Mouse (Mus musculus): ENCODE results near the gene Iqca. TPM values are rescaled to one million over a fixed set of nuclear protein-coding genes. Genes with fewer than 3 reads are reported as not detected.
A peak's percentile ranks its signal among the peaks of the same experiment; 100 is the strongest.

Gene Iqca
- total and polyA plus RNA-seq, 2 experiments from 2014 or later = not detected

GRCm38 (mm10) chr1:90009188-90009587, 144.0 kb downstream of the Iqca start:
- DNase-seq (ENCODE audit: low spot score) = no peak
- H3K4me3 ChIP-seq (ENCODE audit: low read depth, low read length) = no peak overlapping the region
- 88% methylated on average over 3 of the region's 3 CpGs for WGBS
- H3K27me3 ChIP-seq (ENCODE audit: control insufficient read depth, insufficient read depth, low read length) = no peaks in the 10 kb centered on the region
- no peaks in the 10 kb centered on the region for H3K36me3 ChIP-seq (replicated peaks; ENCODE audit: control insufficient read depth, insufficient read depth, low read length)
- no peaks in the 10 kb centered on the region for H3K9me3 ChIP-seq (replicated peaks; ENCODE audit: control insufficient read depth, low read length)
- no peak overlapping the region for H3K9ac ChIP-seq (replicated peaks; ENCODE audit: low read depth, low read length)
- no peak for ATAC-seq (ENCODE audit: insufficient read depth, low read depth)
- H3K27ac ChIP-seq (ENCODE audit: low read depth) = no peak overlapping the region
- H3K4me2 ChIP-seq (ENCODE audit: low read depth, low read length) = no peak overlapping the region
- TF ChIP-seq EP300 (IDR thresholded peaks at IDR 0.05; ENCODE audit: low read depth) (no peak), CTCF (IDR thresholded peaks at IDR 0.05; ENCODE audit: low read depth) (no peak)
- no peaks in the 10 kb centered on the region for H3K4me1 ChIP-seq (ENCODE audit: control insufficient read depth, insufficient read depth)

GRCm38 (mm10) chr1:90006666-90007065, 146.5 kb downstream of the Iqca start:
- ATAC-seq (ENCODE audit: insufficient read depth, low read depth) (no peak), DNase-seq (ENCODE audit: low spot score) (no peak)
- WGBS = 72% methylated on average over 14 of the region's 14 CpGs
- no peak overlapping the region for H3K9ac ChIP-seq (replicated peaks; ENCODE audit: low read depth, low read length)
- no peaks in the 10 kb centered on the region for H3K27me3 ChIP-seq (ENCODE audit: control insufficient read depth, insufficient read depth, low read length)
- H3K4me3 ChIP-seq (ENCODE audit: low read depth, low read length) = no peak overlapping the region
- no peak for TF ChIP-seq EP300 (IDR thresholded peaks at IDR 0.05; ENCODE audit: low read depth)
- no peak for TF ChIP-seq CTCF (IDR thresholded peaks at IDR 0.05; ENCODE audit: low read depth)
- no peak overlapping the region for H3K27ac ChIP-seq (ENCODE audit: low read depth)
- no peaks in the 10 kb centered on the region for H3K9me3 ChIP-seq (replicated peaks; ENCODE audit: control insufficient read depth, low read length)
- no peaks in the 10 kb centered on the region for H3K36me3 ChIP-seq (replicated peaks; ENCODE audit: control insufficient read depth, insufficient read depth, low read length)
- H3K4me1 ChIP-seq (ENCODE audit: control insufficient read depth, insufficient read depth) = no peaks in the 10 kb centered on the region
- H3K4me2 ChIP-seq (ENCODE audit: low read depth, low read length) = no peak overlapping the region

DNA sequence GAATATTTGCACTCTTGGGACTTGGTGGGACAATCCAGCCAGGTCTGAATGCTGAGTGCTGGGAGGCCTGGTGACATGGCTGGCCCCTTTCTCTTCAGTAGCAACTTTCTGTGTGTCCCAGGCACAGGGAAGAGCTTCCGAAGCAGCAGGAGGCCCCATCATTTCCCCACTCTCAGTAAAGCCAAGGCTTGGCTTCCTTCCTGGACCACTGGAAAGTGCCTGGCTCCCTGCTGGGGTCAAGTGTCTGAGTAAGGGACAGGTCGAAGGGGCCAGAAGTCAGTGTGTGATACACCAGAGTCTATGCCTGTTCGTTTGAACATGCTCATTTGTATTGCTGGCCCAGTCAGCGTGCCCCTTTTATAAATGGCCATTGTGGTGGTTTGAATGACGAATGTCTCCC, 152.2 kb downstream of the Iqca start:
- H3K27ac ChIP-seq (ENCODE audit: low read depth) = peak overlapping the region; percentile 84; the same call in 1 of the 2 replicates
- no peak for ATAC-seq (ENCODE audit: insufficient read depth, low read depth)

DNA sequence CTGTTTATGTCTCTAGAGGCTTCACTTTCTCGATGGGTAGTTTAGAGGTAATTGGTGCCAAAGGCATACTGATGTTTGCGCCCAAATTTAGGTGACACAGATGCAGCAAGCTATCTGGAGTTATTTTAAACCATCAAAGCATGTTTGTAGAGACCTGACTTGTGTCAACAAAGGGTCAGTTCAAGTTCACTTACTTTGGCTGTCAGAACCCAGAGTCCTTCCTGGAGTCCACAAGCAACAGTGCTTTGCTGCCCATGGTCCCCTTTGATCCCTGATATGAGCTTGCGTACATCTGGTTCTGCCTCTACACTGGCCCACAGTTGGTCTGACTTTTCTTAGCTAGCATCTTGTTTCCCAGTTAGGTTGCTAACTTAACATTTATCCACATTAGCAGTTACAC, 153.3 kb downstream of the Iqca start:
- TF ChIP-seq EP300 (IDR thresholded peaks at IDR 0.05; ENCODE audit: low read depth) (no peak), CTCF (IDR thresholded peaks at IDR 0.05; ENCODE audit: low read depth) (no peak)
- peak overlapping the region; percentile 34 for H3K4me2 ChIP-seq (ENCODE audit: low read depth, low read length)
- H3K4me1 ChIP-seq (ENCODE audit: control insufficient read depth, insufficient read depth) = peaks cover 46% of the 10 kb centered on the region
- no peaks in the 10 kb centered on the region for H3K9me3 ChIP-seq (replicated peaks; ENCODE audit: control insufficient read depth, low read length)
- peak overlapping the region; percentile 84 for H3K27ac ChIP-seq (ENCODE audit: low read depth)
- peak overlapping the region; percentile 35; the same call in 1 of the 2 replicates for H3K9ac ChIP-seq (replicated peaks; ENCODE audit: low read depth, low read length)
- peak; percentile 23 for DNase-seq (ENCODE audit: low spot score)
- H3K27me3 ChIP-seq (ENCODE audit: control insufficient read depth, insufficient read depth, low read length) = no peaks in the 10 kb centered on the region
- ATAC-seq (ENCODE audit: insufficient read depth, low read depth) = 0 out of 2 replicates have a peak, but pooled peaks have one; percentile 29
- 38% methylated on average over 3 of the region's 3 CpGs for WGBS
- H3K36me3 ChIP-seq (replicated peaks; ENCODE audit: control insufficient read depth, insufficient read depth, low read length) = no peaks in the 10 kb centered on the region
- no peak overlapping the region for H3K4me3 ChIP-seq (ENCODE audit: low read depth, low read length)

More for the DNA sequence above, 152.2 kb downstream of the Iqca start:
- Histone ChIP-seq H3K4me3 (ENCODE audit: low read depth, low read length) (no peak overlapping the region), H3K9ac (replicated peaks; ENCODE audit: low read depth, low read length) (no peak overlapping the region), H3K9me3 (replicated peaks; ENCODE audit: control insufficient read depth, low read length) (no peaks in the 10 kb centered on the region), H3K4me1 (ENCODE audit: control insufficient read depth, insufficient read depth) (peaks cover 44% of the 10 kb centered on the region), H3K4me2 (ENCODE audit: low read depth, low read length) (no peak overlapping the region), H3K36me3 (replicated peaks; ENCODE audit: control insufficient read depth, insufficient read depth, low read length) (no peaks in the 10 kb centered on the region), H3K27me3 (ENCODE audit: control insufficient read depth, insufficient read depth, low read length) (no peaks in the 10 kb centered on the region)
- TF ChIP-seq EP300 (IDR thresholded peaks at IDR 0.05; ENCODE audit: low read depth) (no peak), CTCF (IDR thresholded peaks at IDR 0.05; ENCODE audit: low read depth) (no peak)
- 48% methylated on average over 5 of the region's 5 CpGs for WGBS
- DNase-seq (ENCODE audit: low spot score) = no peak

DNA sequence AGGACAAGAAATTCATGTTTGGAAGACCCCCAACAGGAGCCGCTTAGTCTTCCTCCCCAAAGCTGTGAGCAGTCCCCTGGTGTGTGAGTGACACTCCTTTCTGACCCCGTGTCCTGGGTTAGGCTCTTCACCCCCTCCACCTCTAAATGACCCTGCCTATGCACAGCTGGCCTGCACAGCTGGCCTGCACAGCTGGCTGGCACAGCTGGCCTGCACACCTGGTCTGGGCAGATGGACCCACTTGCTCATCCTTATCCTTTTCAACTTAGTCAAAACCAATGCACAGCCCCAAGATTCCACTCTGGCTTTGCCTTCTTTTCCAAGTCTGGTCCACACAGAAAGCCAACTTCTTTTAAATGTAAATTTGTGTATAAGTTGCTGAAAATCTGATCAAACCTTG, 154.5 kb downstream of the Iqca start:
- TF ChIP-seq CTCF (IDR thresholded peaks at IDR 0.05; ENCODE audit: low read depth) = no peak
- TF ChIP-seq EP300 (IDR thresholded peaks at IDR 0.05; ENCODE audit: low read depth) = no peak
- 49% methylated on average over 2 of the region's 2 CpGs for WGBS

GRCm38 (mm10) chr1:89998076-89998475, 155.1 kb downstream of the Iqca start:
- peak overlapping the region; percentile 84 for H3K27ac ChIP-seq (ENCODE audit: low read depth)
- no peak overlapping the region for H3K4me3 ChIP-seq (ENCODE audit: low read depth, low read length)
- H3K4me2 ChIP-seq (ENCODE audit: low read depth, low read length) = peak overlapping the region; percentile 38; the same call in 1 of the 2 replicates

More for the DNA sequence above, 154.5 kb downstream of the Iqca start:
- Histone ChIP-seq H3K36me3 (replicated peaks; ENCODE audit: control insufficient read depth, insufficient read depth, low read length) (no peaks in the 10 kb centered on the region), H3K9me3 (replicated peaks; ENCODE audit: control insufficient read depth, low read length) (no peaks in the 10 kb centered on the region), H3K27ac (ENCODE audit: low read depth) (peak overlapping the region; percentile 84), H3K27me3 (ENCODE audit: control insufficient read depth, insufficient read depth, low read length) (0 out of 2 replicates have a peak, but pooled peaks cover 3% of the 10 kb centered on the region), H3K4me2 (ENCODE audit: low read depth, low read length) (no peak overlapping the region), H3K4me3 (ENCODE audit: low read depth, low read length) (no peak overlapping the region), H3K9ac (replicated peaks; ENCODE audit: low read depth, low read length) (no peak overlapping the region), H3K4me1 (ENCODE audit: control insufficient read depth, insufficient read depth) (peaks cover 46% of the 10 kb centered on the region)
- no peak for ATAC-seq (ENCODE audit: insufficient read depth, low read depth)
- DNase-seq (ENCODE audit: low spot score) = no peak

More at GRCm38 (mm10) chr1:89998076-89998475, 155.1 kb downstream of the Iqca start:
- Histone ChIP-seq H3K9me3 (replicated peaks; ENCODE audit: control insufficient read depth, low read length) (no peaks in the 10 kb centered on the region), H3K4me1 (ENCODE audit: control insufficient read depth, insufficient read depth) (peaks cover 46% of the 10 kb centered on the region), H3K36me3 (replicated peaks; ENCODE audit: control insufficient read depth, insufficient read depth, low read length) (no peaks in the 10 kb centered on the region), H3K27me3 (ENCODE audit: control insufficient read depth, insufficient read depth, low read length) (peaks cover 4% of the 10 kb centered on the region; the same call in 1 of the 2 replicates), H3K9ac (replicated peaks; ENCODE audit: low read depth, low read length) (no peak overlapping the region)
- no peak for TF ChIP-seq EP300 (IDR thresholded peaks at IDR 0.05; ENCODE audit: low read depth)
- TF ChIP-seq CTCF (IDR thresholded peaks at IDR 0.05; ENCODE audit: low read depth) = no peak
- 24% methylated on average over 7 of the region's 7 CpGs for WGBS
- ATAC-seq (ENCODE audit: insufficient read depth, low read depth) (peak; percentile 82), DNase-seq (ENCODE audit: low spot score) (peak; percentile 81)
